Mouse (Mus musculus) midbrain, postnatal 0 days (tissue): Measurements from ENCODE around the gene Slc4a5. TPM values are rescaled to one million over a fixed set of nuclear protein-coding genes. Genes with fewer than 3 reads are reported as not detected.

ENCODE experiments used
- ATAC-seq: fragments of 200-750 bp; cut with Nextera tagmentation; 2 replicates; pipeline ENCODE4 v1.8.0; 2017; ENCODE audit warnings: moderate number of reproducible peaks, mild to moderate bottlenecking, moderate TSS enrichment, moderate library complexity; ENCODE audit not compliant: low FRiP score
- DNase-seq: peaks from one replicate; pipeline ENCODE4 v3.0.0-alpha.2; 2015; ENCODE audit warnings: low spot score
- H3K27ac ChIP-seq: fragments of 300-500 bp; sonication (generic); 2 replicates; pipeline ENCODE4 v1.5.1; 2014; ENCODE audit warnings: low read depth, mild to moderate bottlenecking, low read length, mixed read lengths
- H3K27me3 ChIP-seq: fragments of 300-500 bp; sonication (generic); 2 replicates; pipeline ENCODE4 v1.6.1; 2014; ENCODE audit warnings: low read length, control low read depth, mixed read lengths; ENCODE audit not compliant: insufficient read depth
- H3K36me3 ChIP-seq: fragments of 300-500 bp; sonication (generic); 2 replicates; pipeline ENCODE4 v1.6.1; 2014; ENCODE audit warnings: low read length, control low read depth, mixed read lengths; ENCODE audit not compliant: insufficient read depth
- H3K4me1 ChIP-seq: fragments of 300-500 bp; sonication (generic); 2 replicates; pipeline ENCODE4 v1.6.1; 2014; ENCODE audit warnings: mild to moderate bottlenecking, control low read depth, antibody characterized with exemption, low read length, mixed read lengths; ENCODE audit not compliant: insufficient read depth
- H3K4me2 ChIP-seq: fragments of 300-500 bp; sonication (generic); 2 replicates; pipeline ENCODE4 v1.6.1; 2014; ENCODE audit warnings: low read depth, mild to moderate bottlenecking, low read length, mixed read lengths; ENCODE audit not compliant: poor library complexity, severe bottlenecking
- H3K4me3 ChIP-seq: fragments of 300-500 bp; sonication (generic); 2 replicates; pipeline ENCODE4 v1.5.1; 2014; ENCODE audit warnings: low read depth, mild to moderate bottlenecking, low read length, moderate library complexity
- H3K9ac ChIP-seq: fragments of 300-500 bp; sonication (generic); replicated peaks from 2 replicates; pipeline ENCODE4 v1.6.1; 2014; ENCODE audit warnings: mild to moderate bottlenecking, low read length, moderate library complexity, mixed read lengths; ENCODE audit not compliant: poor library complexity, severe bottlenecking
- H3K9me3 ChIP-seq: fragments of 300-500 bp; sonication (generic); 2 replicates; pipeline ENCODE4 v1.6.1; 2016; ENCODE audit warnings: low read length, control low read depth
- CTCF ChIP-seq: IDR thresholded peaks from 2 replicates; pipeline ENCODE4 v1.5.1; 2016; ENCODE audit warnings: antibody characterized with exemption, mild to moderate bottlenecking
- WGBS: fragments of 180-500 bp; shearing (Covaris S2); extraction: QIAGEN DNeasy Blood & Tissue Kit; methylation state at CpG from one replicate; pipeline ENCODE4 v1.1.7; 2014; 5-methylcytosine and 5-hydroxymethylcytosine counted together
- polyA plus RNA-seq: library from polyadenylated mRNA; unstranded; fragments of >200 nt; fragmentation: Nextera tagmentation; extraction: Ambion mirVana; gene quantifications from 2 replicates; pipeline ENCODE4 v1.2.1, GENCODE M21; 2015
- total RNA-seq: library from RNA; depleted of rRNA; stranded (reverse); fragments of >200 nt; gene quantifications from 2 replicates; pipeline ENCODE4 v1.2.3, GENCODE M21; 2014

Gene Slc4a5
- total and polyA plus RNA-seq, 2 experiments from 2014 or later: 0.25 to 3.3 TPM

DNA sequence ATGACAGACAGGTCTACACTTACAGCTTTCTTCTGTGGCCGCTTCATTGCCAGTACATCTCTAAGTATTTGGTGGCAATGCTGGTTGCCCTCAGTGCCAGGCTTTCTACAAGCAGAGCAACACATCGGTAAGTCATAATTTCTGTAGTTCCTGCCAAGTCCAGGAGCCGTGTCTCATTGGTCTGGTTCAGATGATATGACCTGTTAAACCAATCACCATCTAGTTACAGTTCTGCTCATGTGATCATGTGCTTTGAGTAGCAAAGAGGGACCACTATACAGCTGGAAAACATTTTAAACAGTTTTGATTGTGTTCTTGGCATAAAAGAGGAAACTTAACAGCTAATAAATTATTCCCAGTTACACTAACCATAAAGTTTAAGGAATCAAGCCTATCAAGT lies 128.3 kb downstream of the Slc4a5 start:
- Histone ChIP-seq H3K4me2 (no peak overlapping the region), H3K27ac (no peak overlapping the region), H3K36me3 (peaks cover 4% of the 10 kb centered on the region), H3K9me3 (no peaks in the 10 kb centered on the region), H3K4me1 (peaks cover 3% of the 10 kb centered on the region; the same call in 1 of the 2 replicates), H3K4me3 (no peak overlapping the region), H3K27me3 (no peaks in the 10 kb centered on the region), H3K9ac (no peak overlapping the region)
- WGBS: 83% methylated on average over 3 of the region's 3 CpGs
- no peak for ATAC-seq
- TF ChIP-seq CTCF: no peak
- no peak for DNase-seq

GRCm38 (mm10) chr6:83348873-83349272 lies 129.2 kb downstream of the Slc4a5 start, which contains the start of gene Bola3:
Bola3 (plus strand) TSS chr6:83349147.
- Histone ChIP-seq H3K36me3 (peaks cover 5% of the 10 kb centered on the region; the same call in 1 of the 2 replicates), H3K4me2 (peak within 1 kb of the TSS; percentile 63), H3K27me3 (no peaks in the 10 kb centered on the region), H3K27ac (peak within 1 kb of the TSS; percentile 33), H3K9ac (peak within 1 kb of the TSS; percentile 95), H3K4me3 (peak within 1 kb of the TSS; percentile 74), H3K4me1 (peaks cover 3% of the 10 kb centered on the region; the same call in 1 of the 2 replicates), H3K9me3 (no peaks in the 10 kb centered on the region)
- peak; percentile 5 for DNase-seq
- TF ChIP-seq CTCF: no peak
- peak; percentile 66 for ATAC-seq
- WGBS: 34% methylated on average over 6 of the region's 6 CpGs

DNA sequence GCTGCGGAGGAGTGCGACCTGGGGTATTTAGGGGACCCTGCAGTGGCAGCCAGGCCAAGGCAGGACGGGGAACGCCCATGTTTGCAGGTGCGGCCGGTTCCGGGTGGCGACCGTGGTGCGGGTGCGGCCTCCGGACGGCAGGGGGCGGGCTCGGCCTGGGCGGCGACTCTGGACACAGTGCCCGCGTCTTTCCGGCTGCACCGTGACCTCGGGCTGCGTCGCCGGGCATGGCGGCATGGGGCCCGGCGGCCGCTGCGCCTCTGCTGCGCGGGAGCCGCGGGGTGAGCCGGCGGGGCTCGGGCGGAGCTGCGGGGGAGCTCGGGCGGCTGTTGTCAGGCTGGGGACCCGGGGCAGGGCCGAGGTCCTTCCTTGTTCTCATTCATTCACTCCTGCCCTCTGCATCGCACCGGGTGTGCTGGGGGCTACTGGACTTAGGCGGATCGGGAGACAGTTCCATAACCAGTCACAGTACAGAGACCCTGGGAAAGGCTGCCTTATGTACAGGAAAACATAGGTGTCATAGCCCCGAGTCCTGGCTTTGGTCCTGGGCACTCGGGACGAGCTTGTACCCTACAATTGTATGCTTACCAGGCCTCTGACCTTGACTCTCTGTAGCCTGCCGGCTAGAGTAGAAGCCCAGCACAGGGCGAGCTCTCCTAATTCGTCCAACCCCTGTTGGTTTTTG lies 129.8 kb downstream of the Slc4a5 start:
- peaks cover 3% of the 10 kb centered on the region; the same call in 1 of the 2 replicates for H3K4me1 ChIP-seq
- H3K36me3 ChIP-seq: peaks cover 5% of the 10 kb centered on the region
- H3K9ac ChIP-seq: peak overlapping the region; percentile 95
- WGBS: under 1% methylated on average over 50 of the region's 53 CpGs
- DNase-seq (peak; percentile 72), ATAC-seq (peak; percentile 92)
- no peaks in the 10 kb centered on the region for H3K9me3 ChIP-seq
- TF ChIP-seq CTCF: peak; percentile 85
- H3K27me3 ChIP-seq: no peaks in the 10 kb centered on the region
- H3K4me3 ChIP-seq: peak overlapping the region; percentile 74
- peak overlapping the region; percentile 63 for H3K4me2 ChIP-seq
- peak overlapping the region; percentile 33 for H3K27ac ChIP-seq

- H3K36me3 ChIP-seq: peaks cover 5% of the 10 kb centered on the region
- H3K27ac ChIP-seq: no peak overlapping the region
- H3K4me1 ChIP-seq: peaks cover 3% of the 10 kb centered on the region; the same call in 1 of the 2 replicates
- 82% methylated on average over 7 of the region's 7 CpGs for WGBS
- no peak for TF ChIP-seq CTCF
- ATAC-seq (no peak), DNase-seq (no peak)
- H3K9me3 ChIP-seq: no peaks in the 10 kb centered on the region
- peak overlapping the region; percentile 63 for H3K4me2 ChIP-seq
- H3K9ac ChIP-seq: peak overlapping the region; percentile 95; the same call in 1 of the 2 replicates
- no peaks in the 10 kb centered on the region for H3K27me3 ChIP-seq
- peak overlapping the region; percentile 74 for H3K4me3 ChIP-seq
These were observed 130.5 kb downstream of the Slc4a5 start for GRCm38 (mm10) chr6:83350172-83350571.

DNA sequence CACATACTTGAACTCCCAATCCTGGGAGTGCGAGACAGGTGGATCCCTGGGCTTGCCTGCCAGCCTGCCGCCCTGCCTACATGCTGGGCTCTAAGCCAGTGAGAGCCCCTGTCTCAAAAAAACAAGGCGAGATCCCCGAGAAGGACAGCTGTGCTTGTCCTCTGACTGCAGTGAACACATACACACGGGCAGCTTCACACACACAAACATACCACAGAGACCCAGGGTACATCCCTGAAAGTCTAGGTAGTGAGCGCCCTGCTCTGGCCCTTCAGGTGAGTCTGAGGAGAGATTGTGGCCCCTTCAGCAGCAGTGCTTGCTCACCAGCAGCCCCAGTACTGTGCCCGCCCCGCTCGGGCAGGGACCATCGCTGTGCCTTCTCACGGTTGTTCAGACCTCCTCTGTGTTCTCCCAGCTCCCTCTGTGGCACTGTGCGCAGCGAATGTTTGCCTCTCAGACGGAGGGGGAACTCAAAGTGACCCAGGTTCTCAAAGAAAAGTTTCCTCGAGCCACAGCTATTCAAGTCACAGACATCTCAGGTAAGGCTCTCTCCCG lies 131.3 kb downstream of the Slc4a5 start:
- H3K27me3 ChIP-seq: no peaks in the 10 kb centered on the region
- TF ChIP-seq CTCF: no peak

More for the DNA sequence above, 131.3 kb downstream of the Slc4a5 start:
- WGBS: 90% methylated on average over 16 of the region's 16 CpGs
- H3K4me3 ChIP-seq: no peak overlapping the region
- DNase-seq (no peak), ATAC-seq (no peak)
- H3K4me2 ChIP-seq: no peak overlapping the region
- no peak overlapping the region for H3K27ac ChIP-seq
- no peak overlapping the region for H3K9ac ChIP-seq
- no peaks in the 10 kb centered on the region for H3K9me3 ChIP-seq
- H3K4me1 ChIP-seq: peaks cover 3% of the 10 kb centered on the region; the same call in 1 of the 2 replicates
- peaks cover 5% of the 10 kb centered on the region for H3K36me3 ChIP-seq
